In the genomic region with DNA sequence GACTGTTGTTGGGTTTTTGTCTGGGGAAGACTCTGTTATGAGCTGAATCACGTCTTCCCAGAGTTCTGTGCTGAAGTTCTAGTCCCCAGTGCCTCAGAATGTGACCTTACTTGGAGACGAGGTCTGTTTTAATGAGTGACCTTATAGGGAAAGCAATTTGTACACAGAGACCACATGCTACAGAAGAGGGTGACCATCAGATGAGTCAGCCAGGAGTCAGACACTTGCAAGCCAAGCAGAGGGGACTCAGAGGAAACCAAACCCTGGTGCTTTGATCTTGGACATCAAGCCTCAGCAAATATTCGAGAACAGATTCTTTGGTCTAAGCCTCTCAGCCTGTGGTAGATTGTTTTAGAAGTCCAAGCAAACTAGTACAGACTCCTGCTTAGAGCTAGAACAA, we compare ENCODE assay signal across 23 mouse cellular contexts.
"Had no signal": no experiment of that assay in that cellular context is flagged by ENCODE, and none has a peak within 500 bp of the region (broad histone marks: within the 10 kb centered on the region; RNA-seq: fewer than 3 reads in every experiment).

No protein-coding gene starts in this region.

- H3K4me3 ChIP-seq: heart, adult 2 months; heart, embryonic 10.5 days; heart, embryonic 12.5 days; hindbrain, embryonic 13.5 days; hindbrain, embryonic 15.5 days; layer of hippocampus, adult 2 months; left cerebral cortex, adult 2 months; limb, embryonic 13.5 days; limb, embryonic 15.5 days; liver, embryonic 12.5 days had no signal

- ATAC-seq: hindbrain, postnatal 0 days; intestine, embryonic 16.5 days; liver, embryonic 12.5 days had no signal

- H3K27ac ChIP-seq: heart, adult 2 months; heart, embryonic 10.5 days; hindbrain, embryonic 13.5 days; hindbrain, embryonic 15.5 days; hindbrain, postnatal 0 days; layer of hippocampus, adult 2 months; left cerebral cortex, adult 2 months; limb, embryonic 13.5 days; limb, embryonic 15.5 days; liver, embryonic 12.5 days; liver, embryonic 14.5 days had no signal

- H3K4me1 ChIP-seq: heart, embryonic 10.5 days; limb, embryonic 13.5 days; limb, embryonic 15.5 days; liver, embryonic 12.5 days had no signal

- DNase-seq: gastrocnemius, postnatal 10 days; gastrocnemius, postnatal 25 days; heart, adult 11 months; heart, adult 2 months; heart, postnatal 10 days; kidney, adult 11 months; kidney, adult 2 months; kidney, adult 9 months; kidney, postnatal 10 days; kidney, postnatal 25 days; kidney, postnatal 4 days had no signal

- H3K9me3 ChIP-seq: heart, embryonic 10.5 days; heart, embryonic 12.5 days; hindbrain, embryonic 13.5 days; hindbrain, embryonic 15.5 days; limb, embryonic 13.5 days; limb, embryonic 15.5 days; liver, embryonic 12.5 days had no signal

- H3K27me3 ChIP-seq: heart, embryonic 12.5 days; hindbrain, embryonic 15.5 days; limb, embryonic 13.5 days; limb, embryonic 15.5 days; liver, embryonic 12.5 days had no signal

- H3K9ac ChIP-seq: heart, embryonic 12.5 days; hindbrain, embryonic 13.5 days; hindbrain, embryonic 15.5 days; limb, embryonic 13.5 days; limb, embryonic 15.5 days; liver, embryonic 12.5 days; liver, embryonic 14.5 days had no signal

- H3K4me2 ChIP-seq: heart, embryonic 12.5 days; hindbrain, embryonic 13.5 days; hindbrain, embryonic 15.5 days; limb, embryonic 13.5 days; limb, embryonic 15.5 days; liver, embryonic 12.5 days had no signal

- H3K36me3 ChIP-seq: heart, embryonic 10.5 days; heart, embryonic 12.5 days; hindbrain, embryonic 13.5 days; hindbrain, embryonic 15.5 days; limb, embryonic 13.5 days; limb, embryonic 15.5 days; liver, embryonic 12.5 days had no signal
